Mouse (Mus musculus): ENCODE measurements at regions not wholly inside any gene's neighbourhood (a gene's known extent, or its start where the extent isn't known, plus 50 kb on each side); places are given as distances from the start of the nearest gene placed in this dataset.
"Not testable (repeated sequence)": the region's sequence is repeated elsewhere in the genome, so short reads cannot be mapped to it uniquely, and the experiment has no call there.

DNA sequence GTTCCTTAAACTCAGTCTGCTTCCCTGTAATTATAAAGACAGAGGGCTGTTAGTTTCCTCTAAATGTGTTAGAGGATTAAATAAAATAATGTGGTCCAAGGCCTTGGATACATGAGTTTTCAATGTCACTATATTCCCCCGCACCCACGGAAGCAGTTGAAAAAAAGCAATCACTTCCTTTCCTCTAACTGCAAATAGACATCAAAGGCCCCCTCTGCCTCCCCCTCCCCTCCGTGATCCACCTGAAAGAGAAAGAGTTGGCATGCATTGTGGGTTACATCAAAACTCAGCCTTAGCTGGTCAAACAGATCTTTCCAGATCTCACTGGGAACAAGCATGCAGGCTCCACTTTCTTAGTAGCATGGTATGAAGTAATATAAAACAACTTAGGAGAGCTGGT, 479.2 kb downstream of the Tns1 start:
- DNase-seq (ENCODE audit: low spot score in 2 of 2): no peak

DNA sequence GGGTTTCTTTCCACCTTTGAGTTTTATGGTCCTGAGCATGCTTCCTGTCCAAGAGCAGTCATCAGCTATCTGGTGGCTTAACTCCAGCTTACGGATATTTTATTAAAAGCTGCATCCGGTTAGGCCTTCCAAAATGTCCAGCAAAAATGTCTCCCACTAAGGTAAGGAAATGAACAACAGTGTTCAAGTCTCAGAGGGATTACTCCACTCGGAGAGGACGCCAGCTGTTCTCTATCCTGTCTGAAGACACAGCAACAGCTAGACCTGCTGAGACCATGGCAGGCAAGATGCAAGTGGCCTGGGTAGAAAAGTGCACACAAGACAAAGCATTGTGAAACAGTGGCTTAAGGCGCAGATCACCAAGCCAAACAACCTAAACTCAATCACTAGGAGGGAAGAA, 479.9 kb downstream of the Tns1 start:
- DNase-seq (ENCODE audit: low spot score in 2 of 2): no peak

DNA sequence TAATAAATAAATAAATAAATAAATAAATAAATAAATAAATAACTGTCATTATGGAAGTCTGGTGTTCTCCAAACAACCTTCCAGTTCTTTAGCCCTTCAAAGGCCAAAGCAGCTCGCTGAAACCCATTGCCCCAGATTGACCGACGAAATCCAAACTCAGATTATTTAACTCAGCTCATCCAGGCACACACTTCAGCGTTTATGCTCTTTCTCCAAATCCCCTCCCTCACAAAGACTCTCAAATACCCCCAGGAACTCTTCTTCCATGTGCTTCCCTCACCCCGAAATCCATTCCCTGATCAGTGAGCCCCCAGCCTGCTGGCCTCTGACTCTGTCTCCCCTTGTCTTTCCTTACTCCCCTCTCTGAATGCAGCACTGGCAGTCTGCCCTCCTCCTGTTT, 480.8 kb downstream of the Tns1 start:
- no peak for DNase-seq (ENCODE audit: low spot score in 2 of 2)

DNA sequence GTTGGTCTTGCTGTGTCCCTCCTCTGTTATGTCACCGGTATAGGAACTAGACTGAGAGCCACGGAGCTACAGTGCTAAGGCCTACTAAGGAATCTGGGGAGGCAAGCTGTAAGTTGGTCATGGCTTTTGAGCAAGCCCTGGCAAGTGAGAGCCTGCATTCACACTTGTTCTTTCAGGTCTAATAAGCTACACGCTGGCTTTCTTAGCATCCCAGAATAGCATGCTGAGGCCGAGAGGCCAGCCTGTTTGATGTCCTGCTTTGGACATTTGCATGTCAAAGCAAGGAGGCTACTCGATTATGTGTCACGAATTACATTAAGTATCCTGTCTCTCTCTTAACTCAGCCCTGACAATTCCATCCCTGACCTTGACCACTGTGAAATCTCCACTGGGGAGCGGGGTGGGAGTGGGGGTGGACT, 481.5 kb downstream of the Tns1 start:
- DNase-seq (ENCODE audit: low spot score in 2 of 2): no peak

DNA sequence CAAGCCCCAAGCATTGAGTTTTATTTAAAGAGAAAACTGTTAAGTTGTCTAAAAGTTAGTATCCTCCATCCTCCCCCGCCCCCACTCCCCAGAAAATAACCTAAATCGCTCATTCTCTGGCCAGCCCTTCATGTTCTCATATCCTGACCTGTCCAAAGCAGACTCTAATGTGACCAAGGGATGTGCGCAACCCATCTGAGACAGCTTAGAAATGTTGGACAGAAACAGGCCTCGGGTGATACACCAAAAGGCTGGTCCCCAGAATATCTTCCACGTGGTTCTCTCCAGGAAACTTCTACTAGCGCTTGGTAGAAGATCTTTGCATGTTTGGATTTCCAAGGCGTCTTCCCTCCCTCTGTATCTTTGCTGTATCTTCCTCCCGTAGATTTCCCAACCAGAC, 482.8 kb downstream of the Tns1 start:
- no peak for DNase-seq (ENCODE audit: low spot score in 2 of 2)

- no peak for DNase-seq (ENCODE audit: low spot score in 2 of 2)
These were observed 483.4 kb downstream of the Tns1 start for GRCm38 (mm10) chr1:73640726-73641451.

DNA sequence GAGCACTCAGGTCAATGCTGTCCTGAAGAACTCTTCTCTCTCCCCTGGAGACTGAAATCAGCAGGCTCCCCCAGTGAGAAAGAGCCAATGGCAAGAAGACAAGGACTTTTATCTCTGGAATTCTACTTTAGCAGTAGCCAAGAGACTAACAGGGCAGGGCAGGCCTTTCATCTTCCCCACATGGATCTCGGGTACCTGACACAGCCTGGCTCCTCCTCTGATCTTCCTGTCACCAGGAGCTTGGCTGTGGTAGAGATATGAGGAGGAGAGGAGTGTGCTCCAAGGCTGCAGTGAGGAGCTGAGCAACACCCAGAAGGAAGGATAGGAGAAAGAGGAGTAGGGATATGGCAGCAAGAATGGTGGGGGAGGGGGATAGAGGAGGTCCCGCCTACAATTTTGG, 488.5 kb downstream of the Tns1 start:
- DNase-seq (ENCODE audit: low spot score in 2 of 2): no peak

DNA sequence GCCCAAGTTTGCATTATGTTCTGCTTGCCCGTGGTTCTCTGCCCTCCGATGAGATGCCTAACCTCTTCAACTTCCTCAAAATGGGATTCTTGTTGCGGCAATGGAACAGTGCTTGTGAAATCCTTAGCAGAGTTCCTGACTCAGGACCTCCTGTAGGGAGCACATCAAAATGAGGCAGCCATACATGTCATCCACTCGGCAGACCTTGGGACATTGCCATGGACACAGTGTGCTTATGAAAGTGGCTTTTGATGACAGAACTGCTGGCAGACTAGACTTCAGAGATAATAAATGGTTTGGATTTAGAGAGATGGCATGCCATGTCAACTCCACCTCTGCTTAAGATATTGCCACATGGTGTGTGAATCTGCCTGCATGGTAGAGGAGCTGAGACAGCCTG, 489.4 kb downstream of the Tns1 start:
- DNase-seq (ENCODE audit: low spot score in 2 of 2): no peak

DNA sequence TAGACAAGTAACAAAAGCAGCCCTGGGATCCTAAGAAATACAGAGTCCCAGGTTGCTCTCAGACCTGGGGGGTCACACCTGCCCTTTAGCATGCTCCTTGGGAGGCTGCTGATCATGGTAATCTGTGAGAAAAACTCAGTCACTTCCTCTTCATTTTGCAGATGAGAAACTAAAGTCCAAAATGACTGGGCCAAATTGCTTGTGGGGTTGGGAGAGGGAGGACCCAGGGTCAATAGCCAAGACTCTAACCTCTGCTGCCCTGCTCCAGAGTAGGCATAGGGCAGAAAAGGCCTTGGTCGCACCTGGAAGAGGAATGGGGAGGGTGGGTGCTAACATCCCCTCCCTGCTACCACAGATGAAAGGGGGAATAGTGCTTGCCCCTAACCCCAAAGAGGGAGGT, 491.2 kb downstream of the Tns1 start:
- DNase-seq (ENCODE audit: low spot score in 2 of 2): no peak

- DNase-seq (ENCODE audit: low spot score in 2 of 2): no peak
These were observed 493.9 kb downstream of the Tns1 start for GRCm38 (mm10) chr1:73630363-73630762.

GRCm38 (mm10) chr1:73625365-73625764, 498.9 kb downstream of the Tns1 start:
- DNase-seq (ENCODE audit: low spot score in 2 of 2): no peak

- not testable (repeated sequence) for DNase-seq (ENCODE audit: low spot score in 2 of 2)
These were observed 503.1 kb downstream of the Tns1 start for GRCm38 (mm10) chr1:73621121-73621520.

DNA sequence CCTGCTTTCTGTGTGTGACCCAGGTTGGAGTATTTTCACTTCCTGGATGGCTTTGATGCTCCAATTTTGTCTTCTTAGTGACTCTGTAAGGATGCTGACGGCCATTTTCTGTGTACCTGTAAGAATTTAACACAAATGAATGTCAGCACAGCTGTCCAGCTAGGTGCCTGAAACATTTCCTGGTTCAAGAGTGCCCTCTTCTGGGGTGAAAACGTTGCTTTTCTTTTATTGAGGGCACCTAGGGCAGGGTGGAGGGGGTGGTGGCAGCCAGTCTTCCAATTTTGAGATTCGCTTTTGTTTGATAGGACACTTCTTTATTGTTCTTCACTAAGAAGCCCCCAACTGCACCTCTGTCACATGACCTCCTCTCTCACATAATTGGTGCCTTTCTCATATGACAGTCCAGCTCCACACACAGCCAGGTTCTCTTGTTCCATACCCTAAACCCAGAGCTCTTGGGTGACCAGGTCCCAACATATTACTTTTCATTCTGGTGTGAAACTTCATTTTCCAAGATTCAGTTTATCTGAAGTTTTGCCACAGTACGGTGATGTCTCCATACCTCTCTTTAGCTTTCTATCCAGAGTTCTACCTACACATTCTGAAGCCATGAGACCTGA, 505.6 kb downstream of the Tns1 start:
- peak in 1 of 2 experiments; percentile 51 for DNase-seq (ENCODE audit: low spot score in 2 of 2)

- peak in 1 of 2 experiments; percentile 23 for DNase-seq (ENCODE audit: low spot score in 2 of 2)
These were observed 530.4 kb downstream of the Tns1 start for GRCm38 (mm10) chr1:73593653-73594385.

GRCm38 (mm10) chr1:73591342-73592099, 532.7 kb downstream of the Tns1 start:
- DNase-seq (ENCODE audit: low spot score in 2 of 2): no peak

- no peak for DNase-seq (ENCODE audit: low spot score in 2 of 2)
These were observed 544.6 kb downstream of the Tns1 start for GRCm38 (mm10) chr1:73579680-73580079.

DNA sequence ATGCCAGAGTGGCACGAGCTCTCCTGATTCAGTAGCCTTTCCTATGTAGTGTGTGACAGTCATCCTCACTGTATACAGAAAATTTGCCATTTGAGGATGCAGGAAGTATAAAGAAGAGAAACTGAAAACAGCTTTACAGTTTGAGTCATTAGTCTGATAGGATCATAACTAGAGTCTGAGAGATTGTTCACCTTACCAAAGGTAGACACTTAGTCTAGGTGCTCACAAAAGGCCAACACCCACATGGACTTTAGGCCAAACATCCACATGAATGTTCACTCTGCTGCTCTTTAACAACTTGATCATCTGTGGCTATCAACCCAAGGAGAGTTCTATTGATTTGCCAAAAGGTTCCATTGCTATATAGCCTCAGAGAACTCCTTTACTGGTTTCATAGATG, 547.2 kb downstream of the Tns1 start:
- no peak for DNase-seq (ENCODE audit: low spot score in 2 of 2)

DNA sequence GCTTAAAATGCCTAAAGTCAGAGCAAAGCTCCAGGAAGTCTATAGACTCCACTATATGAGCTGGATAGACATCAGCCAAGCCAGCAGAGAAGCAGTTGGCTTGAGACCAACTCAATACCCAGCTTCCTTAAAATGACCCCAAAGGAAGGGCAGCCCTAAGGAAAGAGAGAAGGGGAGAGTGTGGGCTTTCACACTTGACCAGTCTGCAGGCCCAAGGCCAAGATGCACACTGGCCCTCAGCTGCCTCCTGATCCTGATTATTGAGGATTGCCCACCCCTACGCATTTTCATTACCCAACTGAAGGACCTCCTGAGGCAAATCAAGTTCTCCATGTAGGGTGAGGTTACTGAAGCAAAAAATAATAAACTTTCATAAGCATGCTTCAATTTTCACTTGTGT, 548.6 kb downstream of the Tns1 start:
- no peak for DNase-seq (ENCODE audit: low spot score in 2 of 2)

DNA sequence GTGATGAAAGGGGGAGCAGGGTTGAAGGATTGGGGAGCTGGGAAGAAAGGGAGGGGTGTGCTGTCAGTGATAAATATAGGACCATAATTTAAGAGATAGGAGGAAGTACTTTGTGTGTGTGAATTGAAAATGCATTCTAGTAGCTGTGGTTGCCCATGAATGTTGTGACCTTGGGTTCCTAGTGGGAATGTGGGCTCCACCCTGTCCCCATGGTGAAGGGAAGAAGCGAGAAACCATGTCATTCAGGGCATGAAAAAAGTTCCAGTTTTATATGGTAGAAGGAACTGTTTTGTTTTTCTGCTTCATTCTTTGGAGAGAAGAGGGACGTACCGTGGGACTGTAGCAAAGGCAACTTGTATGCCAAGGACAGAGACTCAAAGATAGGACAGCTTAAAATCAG, 553.3 kb downstream of the Tns1 start:
- no peak for DNase-seq (ENCODE audit: low spot score in 2 of 2)

- no peak for DNase-seq (ENCODE audit: low spot score in 2 of 2)
These were observed 551.1 kb upstream of the Tnp1 start for GRCm38 (mm10) chr1:73566770-73567169.

- peak in 1 of 2 experiments; percentile 13 for DNase-seq (ENCODE audit: low spot score in 2 of 2)
These were observed 544.9 kb upstream of the Tnp1 start for GRCm38 (mm10) chr1:73560594-73560993.

GRCm38 (mm10) chr1:73547877-73548276, 532.2 kb upstream of the Tnp1 start:
- no peak for DNase-seq (ENCODE audit: low spot score in 2 of 2)
